Mouse (Mus musculus): Measurements from ENCODE around the gene Pum1.

- no peak for TF ChIP-seq CTCF (IDR thresholded peaks at IDR 0.05; ENCODE audit: insufficient read depth, low read depth, low read length)
- TF ChIP-seq POLR2A (IDR thresholded peaks at IDR 0.05; ENCODE audit: insufficient read depth, low read depth, low read length): no peak
These were observed 1.4 kb downstream of the Pum1 start for GRCm38 (mm10) chr4:130664414-130665029.

Measured in olfactory bulb, adult 2 months (tissue).